Mouse (Mus musculus): Measurements from ENCODE around the gene Smc6.

Smc6 gene

GRCm38 (mm10) chr12:11286382-11286781 is 20.7 kb downstream of the Smc6 start:
- DNase-seq, result no peak

- no peak for DNase-seq
These were observed 35.2 kb downstream of the Smc6 start for GRCm38 (mm10) chr12:11300858-11301257.

- DNase-seq, result no peak
These were observed 41.3 kb downstream of the Smc6 start for GRCm38 (mm10) chr12:11306753-11307645.

- DNase-seq, result no peak
These were observed 45.4 kb downstream of the Smc6 start for GRCm38 (mm10) chr12:11311106-11311505.

- DNase-seq, result no peak
These were observed 48.2 kb downstream of the Smc6 start for GRCm38 (mm10) chr12:11313840-11314239.

GRCm38 (mm10) chr12:11317671-11318070 is 52.0 kb downstream of the Smc6 start:
- no peak for DNase-seq

- DNase-seq, result no peak
These were observed 58.8 kb downstream of the Smc6 start for GRCm38 (mm10) chr12:11324480-11324879.

GRCm38 (mm10) chr12:11326483-11326882 is 60.8 kb downstream of the Smc6 start:
- no peak for DNase-seq

- DNase-seq, result peak in 1 of 2 experiments; percentile 19
These were observed 71.2 kb downstream of the Smc6 start for GRCm38 (mm10) chr12:11336845-11337244.

- DNase-seq, result no peak
These were observed 72.6 kb downstream of the Smc6 start for GRCm38 (mm10) chr12:11338251-11338650.

GRCm38 (mm10) chr12:11342020-11342600 is 76.4 kb downstream of the Smc6 start:
- DNase-seq, result no peak

GRCm38 (mm10) chr12:11345963-11346362 is 80.3 kb downstream of the Smc6 start:
- no peak for DNase-seq

- DNase-seq, result no peak
These were observed 82.7 kb downstream of the Smc6 start for GRCm38 (mm10) chr12:11348423-11348822.

GRCm38 (mm10) chr12:11349870-11350269 is 84.2 kb downstream of the Smc6 start:
- DNase-seq, result no peak

- peak; percentile 10 to 23 for DNase-seq
These were observed 85.2 kb downstream of the Smc6 start for GRCm38 (mm10) chr12:11350895-11351294.

- DNase-seq, result no peak
These were observed 96.7 kb downstream of the Smc6 start for GRCm38 (mm10) chr12:11362435-11362834.

GRCm38 (mm10) chr12:11364870-11365269 is 99.2 kb downstream of the Smc6 start:
- DNase-seq, result no peak

GRCm38 (mm10) chr12:11367099-11367765 is 101.5 kb downstream of the Smc6 start:
- no peak for DNase-seq
